Mouse (Mus musculus) limb, embryonic 15.5 days (tissue): ENCODE results near the gene Naip2. TPM values are rescaled to one million over a fixed set of nuclear protein-coding genes. Genes with fewer than 3 reads are reported as not detected.
"Not testable (repeated sequence)": the region's sequence is repeated elsewhere in the genome, so short reads cannot be mapped to it uniquely, and the experiment has no call there.

Experiments
- ATAC-seq: fragments of 200-750 bp; cut with Nextera tagmentation; 2 replicates; pipeline ENCODE4 v1.8.0; 2017; ENCODE audit warnings: low read depth, moderate TSS enrichment; ENCODE audit not compliant: insufficient number of reproducible peaks, low FRiP score, low TSS enrichment
- H3K27ac ChIP-seq: fragments of 300-500 bp; sonication (generic); 2 replicates; pipeline ENCODE4 v1.5.1; 2015; ENCODE audit warnings: moderate library complexity, mild to moderate bottlenecking, inconsistent platforms
- H3K27me3 ChIP-seq: fragments of 300-500 bp; sonication (generic); 2 replicates; pipeline ENCODE4 v1.6.1; 2015; ENCODE audit warnings: inconsistent platforms
- H3K36me3 ChIP-seq: fragments of 300-500 bp; sonication (generic); 2 replicates; pipeline ENCODE4 v1.6.1; 2015; ENCODE audit warnings: inconsistent platforms
- H3K4me1 ChIP-seq: fragments of 300-500 bp; sonication (generic); 2 replicates; pipeline ENCODE4 v1.6.1; 2015; ENCODE audit warnings: inconsistent platforms
- H3K4me2 ChIP-seq: fragments of 300-500 bp; sonication (generic); 2 replicates; pipeline ENCODE4 v1.6.1; 2015; ENCODE audit warnings: mild to moderate bottlenecking, inconsistent platforms
- H3K4me3 ChIP-seq: fragments of 300-500 bp; sonication (generic); 2 replicates; pipeline ENCODE4 v1.5.1; 2015; ENCODE audit warnings: mild to moderate bottlenecking, inconsistent platforms
- H3K9ac ChIP-seq: fragments of 300-500 bp; sonication (generic); 2 replicates; pipeline ENCODE4 v1.6.1; 2015; ENCODE audit warnings: inconsistent platforms
- H3K9me3 ChIP-seq: fragments of 300-500 bp; sonication (generic); 2 replicates; pipeline ENCODE4 v1.6.1; 2016; ENCODE audit warnings: inconsistent platforms
- WGBS: fragments of 180-500 bp; shearing (Covaris S2); methylation state at CpG from one replicate; pipeline ENCODE4 v1.1.7; 2015; 5-methylcytosine and 5-hydroxymethylcytosine counted together
- polyA plus RNA-seq: library from polyadenylated mRNA; unstranded; fragments of >200 nt; fragmentation: Nextera tagmentation; extraction: Ambion mirVana; gene quantifications from 2 replicates; pipeline ENCODE4 v1.2.1, GENCODE M21; 2015

Gene Naip2
- polyA plus RNA-seq: 0.22 and 0.23 TPM in 2 replicates

- H3K36me3 ChIP-seq, H3K4me1 ChIP-seq, H3K27ac ChIP-seq, H3K9me3 ChIP-seq, H3K27me3 ChIP-seq, H3K4me3 ChIP-seq, H3K4me2 ChIP-seq, ATAC-seq, H3K9ac ChIP-seq: not testable (repeated sequence)
- WGBS: 72% methylated on average over 3 of the region's 3 CpGs
Measured at GRCm38 (mm10) chr13:100201659-100202333, at the start of gene Naip2. TSS of gene Naip2 (minus strand) at chr13:100202092.

GRCm38 (mm10) chr13:100246896-100247519 is 45.1 kb upstream of the Naip2 start:
- H3K9ac ChIP-seq, H3K4me1 ChIP-seq, H3K36me3 ChIP-seq, ATAC-seq, H3K4me2 ChIP-seq, H3K4me3 ChIP-seq, H3K27me3 ChIP-seq, H3K27ac ChIP-seq, H3K9me3 ChIP-seq: not testable (repeated sequence)
- 85% methylated on average over 5 of the region's 5 CpGs for WGBS

GRCm38 (mm10) chr13:100246223-100246622 is 44.3 kb upstream of the Naip2 start, which contains the start of gene Naip5:
TSS of gene Naip5 (minus strand) at chr13:100246323.
- H3K4me1 ChIP-seq, H3K36me3 ChIP-seq, H3K9ac ChIP-seq, H3K4me2 ChIP-seq, H3K9me3 ChIP-seq, H3K4me3 ChIP-seq, H3K27me3 ChIP-seq, ATAC-seq, H3K27ac ChIP-seq: not testable (repeated sequence)
- WGBS: 81% methylated on average over 4 of the region's 4 CpGs

- H3K27ac ChIP-seq: no peak overlapping the region
- no peak overlapping the region for H3K4me3 ChIP-seq
- H3K9ac ChIP-seq: no peak overlapping the region
- no peak overlapping the region for H3K4me2 ChIP-seq
- no peaks in the 10 kb centered on the region for H3K27me3 ChIP-seq
- no peak for ATAC-seq
- H3K9me3 ChIP-seq: no peaks in the 10 kb centered on the region
- H3K4me1 ChIP-seq: no peaks in the 10 kb centered on the region
- no peaks in the 10 kb centered on the region for H3K36me3 ChIP-seq
Measured at GRCm38 (mm10) chr13:100243702-100244101, 41.8 kb upstream of the Naip2 start.

GRCm38 (mm10) chr13:100213683-100214082 is 11.8 kb upstream of the Naip2 start:
- not testable (repeated sequence) for H3K27me3 ChIP-seq, H3K4me2 ChIP-seq, H3K9me3 ChIP-seq, H3K4me3 ChIP-seq, H3K4me1 ChIP-seq, H3K27ac ChIP-seq, ATAC-seq, H3K36me3 ChIP-seq, H3K9ac ChIP-seq
- 100% methylated on average over 1 of the region's 1 CpGs for WGBS

GRCm38 (mm10) chr13:100210540-100210939 is 8.6 kb upstream of the Naip2 start:
- Histone ChIP-seq H3K4me1 (no peaks in the 10 kb centered on the region), H3K27me3 (no peaks in the 10 kb centered on the region), H3K27ac (no peak overlapping the region), H3K36me3 (no peaks in the 10 kb centered on the region), H3K4me3 (no peak overlapping the region), H3K4me2 (no peak overlapping the region), H3K9ac (no peak overlapping the region), H3K9me3 (no peaks in the 10 kb centered on the region)
- WGBS: 21% methylated on average over 8 of the region's 8 CpGs
- no peak for ATAC-seq

- Histone ChIP-seq H3K9me3 (no peaks in the 10 kb centered on the region), H3K4me1 (no peaks in the 10 kb centered on the region), H3K4me2 (no peak overlapping the region), H3K27me3 (no peaks in the 10 kb centered on the region), H3K9ac (no peak overlapping the region), H3K36me3 (no peaks in the 10 kb centered on the region), H3K27ac (no peak overlapping the region), H3K4me3 (no peak overlapping the region)
- WGBS: 97% methylated on average over 1 of the region's 1 CpGs
- ATAC-seq: no peak
Measured at GRCm38 (mm10) chr13:100203319-100203718, 1.4 kb upstream of the Naip2 start.

GRCm38 (mm10) chr13:100200778-100201177 is 1.1 kb downstream of the Naip2 start:
- Histone ChIP-seq H3K27ac (no peak overlapping the region), H3K9me3 (no peaks in the 10 kb centered on the region), H3K36me3 (no peaks in the 10 kb centered on the region), H3K27me3 (no peaks in the 10 kb centered on the region), H3K4me3 (no peak overlapping the region), H3K4me1 (no peaks in the 10 kb centered on the region), H3K4me2 (no peak overlapping the region), H3K9ac (no peak overlapping the region)
- no peak for ATAC-seq

- H3K36me3 ChIP-seq: no peaks in the 10 kb centered on the region
- H3K9me3 ChIP-seq: no peaks in the 10 kb centered on the region
- H3K27ac ChIP-seq: no peak overlapping the region
- no peak overlapping the region for H3K9ac ChIP-seq
- H3K27me3 ChIP-seq: no peaks in the 10 kb centered on the region
- H3K4me1 ChIP-seq: no peaks in the 10 kb centered on the region
- 76% methylated on average over 3 of the region's 3 CpGs for WGBS
- no peak for ATAC-seq
- H3K4me2 ChIP-seq: no peak overlapping the region
- no peak overlapping the region for H3K4me3 ChIP-seq
Measured at GRCm38 (mm10) chr13:100195421-100195820, 6.5 kb downstream of the Naip2 start.

GRCm38 (mm10) chr13:100183111-100183510 is 18.8 kb downstream of the Naip2 start:
- H3K27ac ChIP-seq, H3K4me2 ChIP-seq, ATAC-seq, H3K36me3 ChIP-seq, H3K4me1 ChIP-seq, H3K9me3 ChIP-seq, H3K27me3 ChIP-seq, H3K4me3 ChIP-seq, H3K9ac ChIP-seq: not testable (repeated sequence)

- not testable (repeated sequence) for H3K36me3 ChIP-seq, H3K4me3 ChIP-seq, H3K9me3 ChIP-seq, ATAC-seq, H3K4me2 ChIP-seq, H3K4me1 ChIP-seq, H3K27me3 ChIP-seq, H3K9ac ChIP-seq, H3K27ac ChIP-seq
- WGBS: 63% methylated on average over 4 of the region's 5 CpGs
Measured at GRCm38 (mm10) chr13:100174360-100174759, 27.5 kb downstream of the Naip2 start.

- not testable (repeated sequence) for ATAC-seq, H3K4me3 ChIP-seq, H3K4me2 ChIP-seq, H3K27me3 ChIP-seq, H3K36me3 ChIP-seq, H3K4me1 ChIP-seq, H3K27ac ChIP-seq, H3K9me3 ChIP-seq, H3K9ac ChIP-seq
- 63% methylated on average over 2 of the region's 2 CpGs for WGBS
Measured at GRCm38 (mm10) chr13:100166378-100166777, 35.5 kb downstream of the Naip2 start.

GRCm38 (mm10) chr13:100162467-100162866 is 39.4 kb downstream of the Naip2 start:
- not testable (repeated sequence) for H3K9ac ChIP-seq, H3K36me3 ChIP-seq, H3K4me3 ChIP-seq, H3K27me3 ChIP-seq, H3K4me2 ChIP-seq, ATAC-seq, H3K9me3 ChIP-seq, H3K4me1 ChIP-seq, H3K27ac ChIP-seq
